Mouse (Mus musculus) MEL (cell line): ENCODE data around the gene Slc39a11. TPM values are rescaled to one million over a fixed set of nuclear protein-coding genes. Genes with fewer than 3 reads are reported as not detected.

Experiments used
- DNase-seq: peaks from one replicate; pipeline ENCODE4 v3.0.0; 2011; ENCODE audit warnings: low read depth, low spot score
- H3K27ac ChIP-seq: 2 replicates; pipeline ENCODE4 v1.5.1; 2012; ENCODE audit warnings: low read depth, mild to moderate bottlenecking, control low read depth, low read length, moderate library complexity; ENCODE audit not compliant: control insufficient read depth
- H3K27me3 ChIP-seq, 2 experiments: fragments of 150-350 bp in 1 of 2; sonication (generic) in 1 of 2; 2 replicates each; pipeline ENCODE4 v1.6.1; 2012; ENCODE audit warnings: low read length in 2 of 2, mild to moderate bottlenecking in 2 of 2, improper control_type of control experiment in 1 of 2, moderate library complexity in 1 of 2; ENCODE audit not compliant: insufficient read depth in 2 of 2, control insufficient read depth in 1 of 2
- H3K36me3 ChIP-seq, 2 experiments: 2 replicates each; pipeline ENCODE4 v1.6.1; 2012 to 2014; ENCODE audit warnings: low read length in 2 of 2, improper control_type of control experiment in 1 of 2, inconsistent platforms in 1 of 2, mild to moderate bottlenecking in 1 of 2; ENCODE audit not compliant: insufficient read depth in 2 of 2, control insufficient read depth in 1 of 2
- H3K4me1 ChIP-seq, 2 experiments: fragments of 150-350 bp in 1 of 2; sonication (generic) in 1 of 2; 2 replicates each; pipeline ENCODE4 v1.6.1; 2012; ENCODE audit warnings: low read length in 2 of 2, improper control_type of control experiment in 1 of 2, mild to moderate bottlenecking in 1 of 2; ENCODE audit not compliant: insufficient read depth in 2 of 2, control insufficient read depth in 1 of 2
- H3K4me3 ChIP-seq, 2 experiments: fragments of 150-350 bp in 1 of 2; sonication (generic) in 1 of 2; 2 replicates each; pipeline ENCODE4 v1.5.1; 2012; ENCODE audit warnings: low read depth in 2 of 2, low read length in 2 of 2, mild to moderate bottlenecking in 2 of 2, moderate library complexity in 2 of 2, control low read depth in 1 of 2, improper control_type of control experiment in 1 of 2; ENCODE audit not compliant: control insufficient read depth in 1 of 2, insufficient read depth in 1 of 2
- H3K79me2 ChIP-seq: 2 replicates; pipeline ENCODE4 v1.6.1; 2012; ENCODE audit warnings: mild to moderate bottlenecking, low read length, moderate library complexity; ENCODE audit not compliant: control insufficient read depth, poor library complexity, insufficient read depth
- H3K9ac ChIP-seq: 2 replicates; pipeline ENCODE4 v1.6.1; 2012; ENCODE audit warnings: low read depth, mild to moderate bottlenecking, control low read depth, low read length, moderate library complexity; ENCODE audit not compliant: control insufficient read depth, poor library complexity, severe bottlenecking
- H3K9me3 ChIP-seq: fragments of 150-350 bp; sonication (generic); replicated peaks from 2 replicates; pipeline ENCODE4 v1.6.1; 2012; ENCODE audit warnings: mild to moderate bottlenecking, low read length, improper control_type of control experiment, moderate library complexity; ENCODE audit not compliant: insufficient read depth
- SIN3A ChIP-seq: IDR thresholded peaks from 2 replicates; pipeline ENCODE4 v1.6.1; 2012; ENCODE audit warnings: low read length, improper control_type of control experiment, inconsistent platforms
- ZKSCAN1 ChIP-seq: IDR thresholded peaks from 2 replicates; pipeline ENCODE4 v1.6.1; 2012; ENCODE audit warnings: low read depth, mild to moderate bottlenecking, inconsistent platforms, low read length, improper control_type of control experiment, moderate library complexity
- polyA plus RNA-seq, 2 experiments: library from polyadenylated mRNA; stranded (reverse) in 1 of 2; unstranded in 1 of 2; fragments of >175 nt in 1 of 2; fragments of >200 nt in 1 of 2; gene quantifications; 2 replicates each; pipeline versions ENCODE4 v1.2.1 to v1.2.4; 2012; ENCODE audit warnings: low replicate concordance in 2 of 2, low read depth in 1 of 2; ENCODE audit not compliant: insufficient read length in 2 of 2, insufficient read depth in 1 of 2, missing spikeins in 1 of 2
- total RNA-seq: library from RNA; depleted of rRNA; stranded (reverse); fragments of 300-350 nt; gene quantifications from 2 replicates; pipeline ENCODE4 v1.2.3, GENCODE M21; 2012; rRNA removed

Gene Slc39a11
- total and polyA plus RNA-seq, 3 experiments, result 34.2 to 45.6 TPM; not detected in 1

DNA sequence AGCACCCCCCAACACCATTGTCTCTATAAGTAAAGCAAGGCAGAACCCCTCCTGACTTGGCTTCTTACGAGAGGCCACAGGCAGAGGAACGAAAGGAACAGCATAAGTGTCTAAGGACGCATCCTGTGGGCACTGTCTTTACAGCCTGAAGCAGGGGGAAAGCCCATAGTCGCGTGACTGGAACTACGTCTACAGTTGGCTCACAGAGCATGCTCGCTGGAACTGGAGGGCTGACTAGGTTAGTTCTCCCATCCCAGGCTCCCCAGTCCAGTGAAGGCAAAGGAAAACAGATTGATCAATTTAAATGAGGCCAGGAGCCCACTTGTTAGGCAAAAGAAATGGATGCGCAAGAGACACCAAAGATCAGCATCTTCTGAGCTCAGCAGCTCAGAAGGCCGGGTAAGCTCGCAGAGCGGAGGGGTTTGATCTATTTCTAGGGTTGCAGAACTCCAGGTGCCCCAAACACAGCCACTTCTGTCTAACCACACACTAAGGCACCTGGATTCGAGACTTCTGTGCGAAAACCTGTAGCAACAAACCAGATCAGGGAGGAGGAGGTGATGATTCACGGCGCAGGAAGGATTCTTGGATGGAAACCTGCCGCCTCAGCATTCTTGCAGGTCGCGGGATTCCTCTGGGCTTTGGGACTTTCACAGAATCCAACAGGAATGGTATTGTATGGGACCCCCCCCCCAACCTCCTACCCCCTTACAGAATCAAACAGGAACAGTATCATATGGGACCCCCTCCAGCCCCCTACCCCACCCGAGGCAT, 453.5 kb downstream of the Slc39a11 start:
- TF ChIP-seq ZKSCAN1, result no peak
- TF ChIP-seq SIN3A, result no peak
- H3K27me3 ChIP-seq, result no peaks in the 10 kb centered on the region
- no peak overlapping the region for H3K27ac ChIP-seq
- no peak overlapping the region for H3K9ac ChIP-seq
- H3K4me3 ChIP-seq, result no peak overlapping the region
- no peaks in the 10 kb centered on the region for H3K9me3 ChIP-seq
- no peaks in the 10 kb centered on the region for H3K79me2 ChIP-seq
- peaks cover 0 to 2% of the 10 kb centered on the region in 2 experiments; a peak in 1 of 4 replicates for H3K36me3 ChIP-seq
- no peak for DNase-seq
- peaks cover 0 to 5% of the 10 kb centered on the region in 2 experiments; a peak in 2 of 4 replicates for H3K4me1 ChIP-seq

Other genes starting within 250 kb of the Slc39a11 start
- gene Sstr2, start 30.7 kb downstream of the Slc39a11 start, total RNA-seq, result 0.26 and 0.77 TPM in 2 replicates
- gene Sstr2, start 30.7 kb downstream of the Slc39a11 start, polyA plus RNA-seq, result under 1 TPM in 1 of 2 experiments, not detected in 1; 0.82 TPM
- gene Cog1, start 910 bp downstream of the Slc39a11 start, total RNA-seq, result 26.4 and 29.4 TPM in 2 replicates
- gene Cog1, start 910 bp downstream of the Slc39a11 start, polyA plus RNA-seq, result 100 to 1,000 TPM in 1 of 2 experiments, 10 to 100 TPM in 1; 37.4 to 113 TPM
- 34.6 and 38.1 TPM in 2 replicates for gene Fam104a, start 34.1 kb upstream of the Slc39a11 start, total RNA-seq
- 10 to 100 TPM in 1 of 2 experiments, not detected in 1; 33.6 TPM for gene Fam104a, start 34.1 kb upstream of the Slc39a11 start, polyA plus RNA-seq
- gene D11Wsu47e, start 34.3 kb upstream of the Slc39a11 start, total RNA-seq, result 32.5 and 40.6 TPM in 2 replicates
- 10 to 100 TPM in 1 of 2 experiments, not detected in 1; 25.0 TPM for gene D11Wsu47e, start 34.3 kb upstream of the Slc39a11 start, polyA plus RNA-seq
- not detected in 2 replicates for gene Cpsf4l, start 59.9 kb upstream of the Slc39a11 start, total RNA-seq
- under 1 TPM in 1 of 2 experiments, not detected in 1; 0.70 TPM for gene Cpsf4l, start 59.9 kb upstream of the Slc39a11 start, polyA plus RNA-seq
- 25.3 and 27.7 TPM in 2 replicates for gene Cdc42ep4, start 101.8 kb upstream of the Slc39a11 start, total RNA-seq
- 10 to 100 TPM in 1 of 2 experiments, not detected in 1; 39.0 TPM for gene Cdc42ep4, start 101.8 kb upstream of the Slc39a11 start, polyA plus RNA-seq